ENCODE assay signal across 8 mouse cellular contexts in the genomic region with DNA sequence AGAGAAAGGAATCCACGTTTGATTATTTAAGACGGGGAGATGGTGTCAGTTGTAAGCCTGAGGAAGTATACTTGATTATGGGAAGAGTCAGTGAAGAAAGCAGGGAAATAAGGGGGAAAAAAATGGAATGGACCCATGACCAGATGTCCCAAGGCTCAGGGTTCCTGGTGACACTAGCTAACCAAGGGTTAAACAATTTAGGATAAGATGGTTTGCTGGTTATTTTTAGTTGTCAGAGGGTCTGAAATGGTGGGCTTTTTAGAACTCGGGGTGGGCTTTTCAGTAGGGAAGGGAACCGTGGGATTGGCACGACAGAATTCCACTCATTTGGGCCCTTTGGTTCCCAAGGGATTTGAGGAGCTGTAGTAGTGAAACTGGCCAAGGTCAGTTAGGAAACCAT. TPM values are rescaled to one million over a fixed set of nuclear protein-coding genes. Genes with fewer than 3 reads are reported as not detected.
DNase-seq lines count a peak whose midpoint lies in the region; ATAC-seq lines count a peak whose summit lies in the region.

No protein-coding gene starts in this region.

- peak overlapping the region; percentile 88 for H3K27ac ChIP-seq in limb, embryonic 12.5 days
- H3K27ac ChIP-seq in stomach, embryonic 15.5 days = peak overlapping the region; percentile 88

- 2% methylated on average over 5 of the region's 5 CpGs for WGBS in limb, embryonic 12.5 days
- WGBS in stomach, embryonic 15.5 days = 4% methylated on average over 5 of the region's 5 CpGs

- H3K4me1 ChIP-seq in limb, embryonic 12.5 days (replicated peaks) = peaks cover 46% of the 10 kb centered on the region
- H3K4me1 ChIP-seq in stomach, embryonic 15.5 days = peaks cover 22% of the 10 kb centered on the region

- ATAC-seq in limb, embryonic 12.5 days (ENCODE audit: insufficient number of reproducible peaks, insufficient read depth, low FRiP score, low TSS enrichment, low read depth) = no peak
- ATAC-seq in stomach, embryonic 15.5 days (ENCODE audit: insufficient read depth, low FRiP score, low read depth) = no peak

- H3K36me3 ChIP-seq in limb, embryonic 12.5 days = peaks cover 6% of the 10 kb centered on the region; the same call in 1 of the 2 replicates
- H3K36me3 ChIP-seq in stomach, embryonic 15.5 days = no peaks in the 10 kb centered on the region

- peak overlapping the region; percentile 96 for H3K4me3 ChIP-seq in limb, embryonic 12.5 days (replicated peaks)
- H3K4me3 ChIP-seq in stomach, embryonic 15.5 days (replicated peaks) = peak overlapping the region; percentile 84

- peak overlapping the region; percentile 97 for H3K9ac ChIP-seq in limb, embryonic 12.5 days (replicated peaks)
- peak overlapping the region; percentile 91 for H3K9ac ChIP-seq in stomach, embryonic 15.5 days

- peak overlapping the region; percentile 86 for H3K4me2 ChIP-seq in limb, embryonic 12.5 days
- peak overlapping the region; percentile 70 for H3K4me2 ChIP-seq in stomach, embryonic 15.5 days

- no peaks in the 10 kb centered on the region for H3K27me3 ChIP-seq in limb, embryonic 12.5 days
- no peaks in the 10 kb centered on the region for H3K27me3 ChIP-seq in stomach, embryonic 15.5 days (replicated peaks)

- peak; percentile 25 to 83 for DNase-seq in adrenal gland, adult (ENCODE audit: inconsistent age in 2 of 2, low spot score in 1 of 2)
- DNase-seq in adrenal gland, postnatal 36 days = no peak
- DNase-seq in retina, embryonic 14.5 days (ENCODE audit: low spot score) = peak; percentile 37
- DNase-seq in retina, postnatal 1 day = no peak
- DNase-seq in thymus, postnatal 10 days (ENCODE audit: low spot score in 2 of 2) = no peak
- no peak for DNase-seq in urinary bladder, postnatal 36 days (ENCODE audit: low spot score in 2 of 2)

- H3K9me3 ChIP-seq in limb, embryonic 12.5 days = no peaks in the 10 kb centered on the region
- H3K9me3 ChIP-seq in stomach, embryonic 15.5 days = no peaks in the 10 kb centered on the region

RNA-seq across cellular contexts. Expression of a gene that starts 1.0 kb away (rescaled TPM):
- total RNA-seq in adrenal gland, postnatal 36 days (2021) = 10 to 100 TPM; 55.1 to 60.0 TPM
- 12.0 and 12.6 TPM in 2 replicates for polyA plus RNA-seq in limb, embryonic 12.5 days (2016; fragmentation: Nextera tagmentation; extraction: Ambion mirVana)
- 11.5 and 15.3 TPM in 2 replicates for polyA plus RNA-seq in stomach, embryonic 15.5 days (2015; fragmentation: Nextera tagmentation; extraction: Ambion mirVana)

RNA-seq across cellular contexts. Expression of a gene that starts 1.1 kb away (rescaled TPM):
- 100 to 1,000 TPM; 148 to 173 TPM for total RNA-seq in adrenal gland, postnatal 36 days (2021)
- polyA plus RNA-seq in limb, embryonic 12.5 days (2016; fragmentation: Nextera tagmentation; extraction: Ambion mirVana) = 220 and 234 TPM in 2 replicates
- polyA plus RNA-seq in stomach, embryonic 15.5 days (2015; fragmentation: Nextera tagmentation; extraction: Ambion mirVana) = 144 and 148 TPM in 2 replicates

RNA-seq across cellular contexts. Expression of a gene that starts 58.6 kb away (rescaled TPM):
- total RNA-seq in adrenal gland, postnatal 36 days (2021) = 100 to 1,000 TPM; 161 to 261 TPM
- polyA plus RNA-seq in limb, embryonic 12.5 days (2016; fragmentation: Nextera tagmentation; extraction: Ambion mirVana) = 34.5 and 38.4 TPM in 2 replicates
- polyA plus RNA-seq in stomach, embryonic 15.5 days (2015; fragmentation: Nextera tagmentation; extraction: Ambion mirVana) = 43.8 and 47.9 TPM in 2 replicates

Comparison
In these comparisons a context has a peak if more than half of its experiments do, and no peak if none do; other contexts are left out.
1. DNase-seq: peak in adrenal gland, adult (2 of 2) and retina, embryonic 14.5 days (single experiment); none in adrenal gland, postnatal 36 days (0 of 2), retina, postnatal 1 day (single experiment), thymus, postnatal 10 days (0 of 2) and urinary bladder, postnatal 36 days (0 of 2).